Mouse (Mus musculus) embryonic fibroblast, embryonic 13.5 days (primary cell): Measurements from ENCODE around the gene Myom1.
"Not testable (repeated sequence)": the region's sequence is repeated elsewhere in the genome, so short reads cannot be mapped to it uniquely, and the experiment has no call there.

Experiments used
- CTCF ChIP-seq: IDR thresholded peaks from 2 replicates; pipeline ENCODE4 v1.5.1; 2011; ENCODE audit warnings: mild to moderate bottlenecking, control low read depth, low read length, moderate library complexity, borderline replicate concordance; ENCODE audit not compliant: insufficient read depth
- POLR2A ChIP-seq: IDR thresholded peaks from 2 replicates; pipeline ENCODE4 v1.6.1; 2011; ENCODE audit warnings: low read depth, mild to moderate bottlenecking, control low read depth, low read length, moderate library complexity

DNA sequence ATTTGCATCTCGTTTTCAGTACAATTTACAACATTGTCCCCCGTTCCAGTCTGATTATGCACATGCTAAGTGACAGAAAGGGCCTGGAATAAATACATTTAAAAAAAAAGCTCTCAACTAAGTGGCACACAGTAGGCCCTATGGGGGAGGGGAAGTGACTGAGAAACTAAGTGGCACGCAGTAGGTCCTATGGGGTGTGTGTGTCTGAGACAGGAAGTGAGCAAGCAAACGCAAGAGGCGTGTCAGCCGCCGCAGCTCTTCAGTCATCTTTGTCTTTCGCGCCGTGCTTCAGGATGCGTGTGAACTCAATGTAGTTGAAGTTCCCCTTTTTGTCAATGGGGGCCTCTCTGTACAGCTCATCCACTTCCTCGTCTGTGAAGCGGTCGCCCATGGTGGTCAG lies 28.4 kb upstream of the Myom1 start:
- TF ChIP-seq CTCF, POLR2A: not testable (repeated sequence)
